ENCODE assay signal across 29 mouse cellular contexts in genomic region chr17:24029477-24029876, GRCm38 (mm10). TPM values are rescaled to one million over a fixed set of nuclear protein-coding genes. Genes with fewer than 3 reads are reported as not detected.
DNase-seq lines count a peak whose midpoint lies in the region; ATAC-seq and TF ChIP-seq lines count a peak whose summit lies in the region.
"Had no signal": no experiment of that assay in that cellular context is flagged by ENCODE, and none has a peak within 500 bp of the region (broad histone marks: within the 10 kb centered on the region; RNA-seq: fewer than 3 reads in every experiment).

No protein-coding gene starts in this region.

- TF ChIP-seq CTCF in E14TG2a.4 (conservative IDR thresholded peaks at IDR 0.05; ENCODE audit: low read length): no peak
- TF ChIP-seq CTCF in layer of hippocampus, adult 2 months (conservative IDR thresholded peaks at IDR 0.05): no peak

- 0 out of 2 replicates have a peak, but pooled peaks cover 3% of the 10 kb centered on the region for H3K36me3 ChIP-seq in E14TG2a.4 (ENCODE audit: insufficient read depth, low read length)
- H3K36me3 ChIP-seq: G1E had no signal

- H3K9me3 ChIP-seq in E14TG2a.4 (ENCODE audit: low read length): no peaks in the 10 kb centered on the region
- H3K9me3 ChIP-seq: G1E had no signal

- H3K27me3 ChIP-seq in E14TG2a.4 (ENCODE audit: insufficient read depth, low read length): no peaks in the 10 kb centered on the region
- H3K27me3 ChIP-seq: Patski had no signal

- peak; percentile 52; the same call in 1 of the 2 replicates for ATAC-seq in frontal cortex, adult (ENCODE audit: low TSS enrichment)
- ATAC-seq: activated CD4-positive, CD25-positive, alpha-beta regulatory T cell, adult 4 months; CD4-positive, CD25-positive, alpha-beta regulatory T cell, adult 4 months; Patski had no signal

- H3K27ac ChIP-seq in layer of hippocampus, adult 2 months: no peak overlapping the region

- peaks cover 48% of the 10 kb centered on the region for H3K4me1 ChIP-seq in E14TG2a.4 (replicated peaks; ENCODE audit: low read depth, low read length)

- H3K4me3 ChIP-seq in E14TG2a.4 (replicated peaks; ENCODE audit: low read length): peak overlapping the region; percentile 63
- H3K4me3 ChIP-seq in layer of hippocampus, adult 2 months: no peak overlapping the region

- no peak for DNase-seq in frontal cortex, postnatal 14 days (ENCODE audit: low spot score in 2 of 2)
- peak; percentile 54 for DNase-seq in brain, adult 2 months (ENCODE audit: low read depth, low spot score)
- peak; percentile 27 for DNase-seq in telencephalon, adult 2 months (ENCODE audit: low read depth, low spot score)
- no peak for DNase-seq in layer of hippocampus, adult 2 months (ENCODE audit: low spot score in 2 of 2)
- DNase-seq in heart, adult 18-20 months: no peak
- no peak for DNase-seq in T-cell, adult 2 months (ENCODE audit: low spot score)
- DNase-seq: adrenal gland, adult 2 months; adrenal gland, adult 8-10 months; adrenal gland, postnatal 10 days; adrenal gland, postnatal 14 days; adrenal gland, postnatal 25 days; adrenal gland, postnatal 36 days; B cell, adult 2 months; cerebellum, adult 11 months; cerebellum, adult 11-12 months; cerebellum, adult 18-20 months; cerebellum, adult 2 months; cerebellum, adult 8-10 months had no signal

RNA-seq across cellular contexts. Expression of gene Prss27, which starts 8.5 kb away (rescaled TPM):
- total RNA-seq in layer of hippocampus, adult 2 months (2021): not detected
- total RNA-seq in heart, adult 18-20 months (2021): not detected
- total RNA-seq: adrenal gland, postnatal 4 days; CH12.LX; G1E; MEL had no signal

RNA-seq across cellular contexts. Expression of gene Prss22, which starts 31.6 kb away (rescaled TPM):
- total RNA-seq in layer of hippocampus, adult 2 months (2021): not detected
- not detected for total RNA-seq in heart, adult 18-20 months (2021)
- total RNA-seq: adrenal gland, adult 18-20 months; adrenal gland, adult 2 months; adrenal gland, adult 8-10 months; adrenal gland, postnatal 10 days; adrenal gland, postnatal 14 days; adrenal gland, postnatal 25 days; adrenal gland, postnatal 36 days; adrenal gland, postnatal 4 days; CH12.LX; G1E; MEL had no signal

RNA-seq across cellular contexts. Expression of gene Kctd5, which starts 43.8 kb away (rescaled TPM):
- 10 to 100 TPM; 26.6 to 28.8 TPM for total RNA-seq in layer of hippocampus, adult 2 months (2021)
- 1 to 10 TPM; 7.5 to 7.8 TPM for total RNA-seq in heart, adult 18-20 months (2021)

RNA-seq across cellular contexts. Expression of gene Prss30, which starts 49.1 kb away (rescaled TPM):
- under 1 TPM in 1 of 2 experiments, not detected in 1; 0.32 TPM for total RNA-seq in layer of hippocampus, adult 2 months (2021)
- not detected for total RNA-seq in heart, adult 18-20 months (2021)
- total RNA-seq: adrenal gland, postnatal 4 days; ES-E14; G1E; MEL had no signal

Comparison
In these comparisons a context has a peak if more than half of its experiments do, and no peak if none do; other contexts are left out.
1. DNase-seq: peak in brain, adult 2 months (single experiment) and telencephalon, adult 2 months (single experiment); none in frontal cortex, postnatal 14 days (0 of 2), layer of hippocampus, adult 2 months (0 of 2), heart, adult 18-20 months (0 of 2) and T-cell, adult 2 months (single experiment).